Mouse (Mus musculus): ENCODE results near the gene Ermard. TPM values are rescaled to one million over a fixed set of nuclear protein-coding genes. Genes with fewer than 3 reads are reported as not detected.

Ermard gene
- polyA plus RNA-seq, 1 experiment from 2014 or later: 60.1 TPM

DNA sequence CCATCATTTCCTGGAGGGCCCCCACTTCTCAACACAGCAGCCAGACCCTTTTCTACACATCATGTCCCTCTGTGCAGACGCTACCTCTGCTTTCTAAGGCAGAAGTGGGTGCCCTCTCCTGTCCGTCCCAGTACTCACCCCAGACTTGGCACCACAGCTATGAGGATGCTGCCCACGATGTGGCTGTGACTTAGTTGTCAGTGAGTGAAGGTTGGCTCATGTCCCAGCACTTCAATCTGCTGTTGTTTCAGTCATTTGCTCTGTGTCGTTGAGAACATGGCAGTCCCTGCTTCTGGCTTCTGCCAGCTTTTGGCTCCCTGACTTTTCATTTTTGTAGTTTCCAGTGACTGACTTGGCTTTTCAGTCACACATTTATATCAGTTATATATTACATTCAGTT is 14.9 kb downstream of the Ermard start:
- Histone ChIP-seq H3K27me3 (ENCODE audit: insufficient read depth, low read length) (no peaks in the 10 kb centered on the region), H3K9me3 (replicated peaks; ENCODE audit: low read length) (no peaks in the 10 kb centered on the region), H3K4me3 (replicated peaks; ENCODE audit: low read depth, low read length) (no peak overlapping the region), H3K4me1 (replicated peaks; ENCODE audit: insufficient read depth, low read length) (no peaks in the 10 kb centered on the region), H3K9ac (ENCODE audit: low read depth, low read length) (no peak overlapping the region), H3K27ac (no peak overlapping the region), H3K4me2 (ENCODE audit: low read length) (no peak overlapping the region), H3K36me3 (ENCODE audit: insufficient read depth, low read length) (peaks cover 14% of the 10 kb centered on the region)
- 90% methylated on average over 4 of the region's 4 CpGs for WGBS
- ATAC-seq (replicated peaks; ENCODE audit: low FRiP score, low read depth) (no peak), DNase-seq (ENCODE audit: low spot score) (no peak)
- TF ChIP-seq CTCF (IDR thresholded peaks at IDR 0.05; ENCODE audit: low read depth): no peak

DNA sequence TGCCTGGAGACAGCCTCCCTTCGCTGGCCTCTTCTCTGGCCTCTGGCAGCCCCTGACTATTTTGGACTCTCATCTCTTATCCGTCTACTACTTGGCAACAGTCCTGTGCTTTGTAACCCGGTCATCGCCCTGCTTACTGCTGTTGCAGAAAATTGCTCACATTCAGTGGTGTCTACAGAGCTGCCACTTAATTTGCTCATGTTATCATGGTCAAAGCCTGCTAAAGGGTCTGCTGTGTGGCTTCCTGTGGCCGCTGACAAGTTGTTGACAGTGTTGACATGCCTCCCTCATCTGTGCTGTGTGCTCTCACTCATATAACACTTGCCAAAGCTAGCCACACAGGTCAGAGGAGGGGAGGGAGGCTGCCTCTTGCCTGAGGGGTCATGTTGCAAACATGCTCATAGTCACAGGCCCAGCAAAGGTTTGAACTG is 17.2 kb downstream of the Ermard start:
- no peaks in the 10 kb centered on the region for H3K4me1 ChIP-seq (replicated peaks; ENCODE audit: insufficient read depth, low read length)
- no peak overlapping the region for H3K9ac ChIP-seq (ENCODE audit: low read depth, low read length)
- no peak for DNase-seq (ENCODE audit: low spot score)
- H3K27me3 ChIP-seq (ENCODE audit: insufficient read depth, low read length): no peaks in the 10 kb centered on the region
- no peak overlapping the region for H3K4me2 ChIP-seq (ENCODE audit: low read length)
- TF ChIP-seq CTCF (IDR thresholded peaks at IDR 0.05; ENCODE audit: low read depth): no peak
- H3K36me3 ChIP-seq (ENCODE audit: insufficient read depth, low read length): peaks cover 21% of the 10 kb centered on the region
- WGBS: 84% methylated on average over 5 of the region's 5 CpGs
- no peak for ATAC-seq (replicated peaks; ENCODE audit: low FRiP score, low read depth)
- no peaks in the 10 kb centered on the region for H3K9me3 ChIP-seq (replicated peaks; ENCODE audit: low read length)
- no peak overlapping the region for H3K27ac ChIP-seq
- H3K4me3 ChIP-seq (replicated peaks; ENCODE audit: low read depth, low read length): no peak overlapping the region

DNA sequence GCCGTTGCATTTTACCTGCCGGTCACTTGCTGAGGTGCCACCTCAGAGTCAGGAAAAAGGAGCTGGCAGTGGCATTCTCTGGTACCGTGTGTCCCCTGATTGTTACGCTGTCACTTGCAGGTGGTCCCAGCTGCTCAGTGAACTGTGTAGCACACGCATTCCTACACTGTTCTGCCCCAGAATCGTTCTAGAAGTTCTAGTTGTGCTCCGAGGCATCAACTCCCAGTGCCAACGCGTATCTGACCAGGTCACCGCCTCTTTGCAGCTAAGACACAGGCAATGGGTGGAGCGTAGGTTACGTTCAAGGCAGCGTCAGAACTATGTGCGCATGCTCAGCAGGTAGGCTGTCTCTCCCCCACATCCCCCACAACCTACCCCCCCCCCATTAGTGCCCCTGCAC is 18.6 kb downstream of the Ermard start:
- no peak for TF ChIP-seq CTCF (IDR thresholded peaks at IDR 0.05; ENCODE audit: low read depth)
- no peak for DNase-seq (ENCODE audit: low spot score)
- Histone ChIP-seq H3K27ac (no peak overlapping the region), H3K36me3 (ENCODE audit: insufficient read depth, low read length) (peaks cover 21% of the 10 kb centered on the region), H3K27me3 (ENCODE audit: insufficient read depth, low read length) (no peaks in the 10 kb centered on the region), H3K4me1 (replicated peaks; ENCODE audit: insufficient read depth, low read length) (no peaks in the 10 kb centered on the region), H3K9ac (ENCODE audit: low read depth, low read length) (no peak overlapping the region), H3K4me2 (ENCODE audit: low read length) (no peak overlapping the region), H3K9me3 (replicated peaks; ENCODE audit: low read length) (no peaks in the 10 kb centered on the region), H3K4me3 (replicated peaks; ENCODE audit: low read depth, low read length) (no peak overlapping the region)
- 91% methylated on average over 14 of the region's 14 CpGs for WGBS
- ATAC-seq (replicated peaks; ENCODE audit: low FRiP score, low read depth): no peak

DNA sequence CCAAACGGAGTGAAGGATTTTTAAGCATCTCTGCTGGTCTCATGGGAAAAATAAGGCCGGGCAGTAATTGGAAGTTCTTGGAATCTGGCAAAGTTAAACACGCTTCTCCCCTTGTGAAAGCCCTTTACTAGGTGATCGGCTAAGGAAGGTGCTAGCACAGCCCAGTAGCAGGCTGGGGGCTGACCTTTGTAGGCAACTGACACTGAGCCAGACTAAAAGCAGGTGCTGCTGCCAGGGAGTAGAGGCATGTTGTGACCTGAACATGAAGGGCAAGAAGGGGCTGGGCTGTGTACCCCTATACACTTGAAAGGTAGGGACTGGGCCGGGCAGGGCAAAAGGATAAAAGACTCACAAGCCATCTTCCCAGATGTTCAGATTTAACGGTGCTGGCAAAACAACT is 19.3 kb downstream of the Ermard start:
- Histone ChIP-seq H3K4me1 (replicated peaks; ENCODE audit: insufficient read depth, low read length) (no peaks in the 10 kb centered on the region), H3K9me3 (replicated peaks; ENCODE audit: low read length) (no peaks in the 10 kb centered on the region), H3K4me3 (replicated peaks; ENCODE audit: low read depth, low read length) (no peak overlapping the region), H3K27ac (no peak overlapping the region), H3K27me3 (ENCODE audit: insufficient read depth, low read length) (no peaks in the 10 kb centered on the region), H3K9ac (ENCODE audit: low read depth, low read length) (no peak overlapping the region), H3K36me3 (ENCODE audit: insufficient read depth, low read length) (peaks cover 21% of the 10 kb centered on the region), H3K4me2 (ENCODE audit: low read length) (no peak overlapping the region)
- ATAC-seq (replicated peaks; ENCODE audit: low FRiP score, low read depth) (no peak), DNase-seq (ENCODE audit: low spot score) (no peak)
- 95% methylated on average over 6 of the region's 6 CpGs for WGBS
- no peak for TF ChIP-seq CTCF (IDR thresholded peaks at IDR 0.05; ENCODE audit: low read depth)

GRCm38 (mm10) chr17:15065391-15066024 is 24.5 kb downstream of the Ermard start:
- no peak overlapping the region for H3K4me3 ChIP-seq (replicated peaks; ENCODE audit: low read depth, low read length)
- H3K36me3 ChIP-seq (ENCODE audit: insufficient read depth, low read length): peaks cover 11% of the 10 kb centered on the region; the same call in 1 of the 2 replicates
- H3K4me2 ChIP-seq (ENCODE audit: low read length): peak overlapping the region; percentile 25
- H3K9me3 ChIP-seq (replicated peaks; ENCODE audit: low read length): no peaks in the 10 kb centered on the region
- H3K9ac ChIP-seq (ENCODE audit: low read depth, low read length): no peak overlapping the region
- H3K4me1 ChIP-seq (replicated peaks; ENCODE audit: insufficient read depth, low read length): no peaks in the 10 kb centered on the region
- WGBS: 43% methylated on average over 13 of the region's 13 CpGs
- H3K27me3 ChIP-seq (ENCODE audit: insufficient read depth, low read length): no peaks in the 10 kb centered on the region
- TF ChIP-seq CTCF (IDR thresholded peaks at IDR 0.05; ENCODE audit: low read depth): peak; percentile 87
- peak; percentile 93 for DNase-seq (ENCODE audit: low spot score)
- ATAC-seq (replicated peaks; ENCODE audit: low FRiP score, low read depth): peak; percentile 72
- H3K27ac ChIP-seq: no peak overlapping the region

- H3K27me3 ChIP-seq (ENCODE audit: insufficient read depth, low read length): no peaks in the 10 kb centered on the region
- peak overlapping the region; percentile 25 for H3K4me2 ChIP-seq (ENCODE audit: low read length)
- no peak overlapping the region for H3K4me3 ChIP-seq (replicated peaks; ENCODE audit: low read depth, low read length)
- WGBS: 32% methylated on average over 6 of the region's 6 CpGs
- no peaks in the 10 kb centered on the region for H3K4me1 ChIP-seq (replicated peaks; ENCODE audit: insufficient read depth, low read length)
- H3K36me3 ChIP-seq (ENCODE audit: insufficient read depth, low read length): peaks cover 6% of the 10 kb centered on the region; the same call in 1 of the 2 replicates
- ATAC-seq (replicated peaks; ENCODE audit: low FRiP score, low read depth) (peak; percentile 42), DNase-seq (ENCODE audit: low spot score) (peak; percentile 42)
- no peak overlapping the region for H3K9ac ChIP-seq (ENCODE audit: low read depth, low read length)
- TF ChIP-seq CTCF (IDR thresholded peaks at IDR 0.05; ENCODE audit: low read depth): no peak
- H3K27ac ChIP-seq: no peak overlapping the region
- no peaks in the 10 kb centered on the region for H3K9me3 ChIP-seq (replicated peaks; ENCODE audit: low read length)
These were observed 25.1 kb downstream of the Ermard start for GRCm38 (mm10) chr17:15066066-15066465.

DNA sequence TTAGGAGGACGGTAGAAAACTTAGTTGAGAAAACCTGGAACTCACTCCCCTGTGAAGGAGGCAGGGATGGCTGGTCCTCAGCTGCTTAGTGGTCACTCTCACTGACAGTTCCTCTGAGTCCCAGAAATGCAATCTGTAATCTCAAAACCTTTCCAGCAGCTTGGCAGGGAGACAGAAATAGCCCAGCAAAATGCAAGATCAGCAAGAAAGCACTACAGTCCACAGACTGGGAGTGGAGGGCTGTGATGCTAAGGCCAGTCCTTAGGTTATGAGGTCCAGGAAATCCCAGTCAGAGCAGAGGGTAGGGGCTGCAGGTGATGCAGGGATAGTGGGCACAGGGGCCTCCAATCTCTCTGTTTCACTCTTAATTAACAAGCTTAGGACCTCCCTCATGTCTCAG is 25.9 kb downstream of the Ermard start:
- 55% methylated on average over 1 of the region's 1 CpGs for WGBS
- no peaks in the 10 kb centered on the region for H3K4me1 ChIP-seq (replicated peaks; ENCODE audit: insufficient read depth, low read length)
- no peak for TF ChIP-seq CTCF (IDR thresholded peaks at IDR 0.05; ENCODE audit: low read depth)
- ATAC-seq (replicated peaks; ENCODE audit: low FRiP score, low read depth) (no peak), DNase-seq (ENCODE audit: low spot score) (no peak)
- H3K9me3 ChIP-seq (replicated peaks; ENCODE audit: low read length): no peaks in the 10 kb centered on the region
- no peak overlapping the region for H3K4me3 ChIP-seq (replicated peaks; ENCODE audit: low read depth, low read length)
- H3K27me3 ChIP-seq (ENCODE audit: insufficient read depth, low read length): no peaks in the 10 kb centered on the region
- H3K4me2 ChIP-seq (ENCODE audit: low read length): no peak overlapping the region
- H3K27ac ChIP-seq: no peak overlapping the region
- H3K36me3 ChIP-seq (ENCODE audit: insufficient read depth, low read length): peaks cover 4% of the 10 kb centered on the region; the same call in 1 of the 2 replicates
- H3K9ac ChIP-seq (ENCODE audit: low read depth, low read length): no peak overlapping the region

All from kidney, postnatal 0 days (tissue).